Mouse (Mus musculus) bone marrow macrophage, adult 2 months (primary cell): ENCODE measurements around the gene Dguok.

Source experiments
- CTCF ChIP-seq: IDR thresholded peaks from 2 replicates; pipeline ENCODE4 v1.5.1; 2012; ENCODE audit warnings: low read depth, mild to moderate bottlenecking, low read length, moderate library complexity
- POLR2A ChIP-seq: IDR thresholded peaks from 2 replicates; pipeline ENCODE4 v1.6.1; 2012; ENCODE audit warnings: mild to moderate bottlenecking, low read depth, low read length, borderline replicate concordance

GRCm38 (mm10) chr6:83523194-83523593 lies 16.4 kb upstream of the Dguok start:
- TF ChIP-seq CTCF (no peak), POLR2A (no peak)
